Mouse (Mus musculus) MEL (cell line): ENCODE data around the gene Ocel1. TPM values are rescaled to one million over a fixed set of nuclear protein-coding genes. Genes with fewer than 3 reads are reported as not detected.

ENCODE experiments used
- DNase-seq: peaks from one replicate; pipeline ENCODE4 v3.0.0; 2011; ENCODE audit warnings: low read depth, low spot score
- H3K27ac ChIP-seq: 2 replicates; pipeline ENCODE4 v1.5.1; 2012; ENCODE audit warnings: low read depth, mild to moderate bottlenecking, control low read depth, low read length, moderate library complexity; ENCODE audit not compliant: control insufficient read depth
- H3K27me3 ChIP-seq, 2 experiments: fragments of 150-350 bp in 1 of 2; sonication (generic) in 1 of 2; 2 replicates each; pipeline ENCODE4 v1.6.1; 2012; ENCODE audit warnings: low read length in 2 of 2, mild to moderate bottlenecking in 2 of 2, improper control_type of control experiment in 1 of 2, moderate library complexity in 1 of 2; ENCODE audit not compliant: insufficient read depth in 2 of 2, control insufficient read depth in 1 of 2
- H3K36me3 ChIP-seq, 2 experiments: 2 replicates each; pipeline ENCODE4 v1.6.1; 2012 to 2014; ENCODE audit warnings: low read length in 2 of 2, improper control_type of control experiment in 1 of 2, inconsistent platforms in 1 of 2, mild to moderate bottlenecking in 1 of 2; ENCODE audit not compliant: insufficient read depth in 2 of 2, control insufficient read depth in 1 of 2
- H3K4me1 ChIP-seq, 2 experiments: fragments of 150-350 bp in 1 of 2; sonication (generic) in 1 of 2; 2 replicates each; pipeline ENCODE4 v1.6.1; 2012; ENCODE audit warnings: low read length in 2 of 2, improper control_type of control experiment in 1 of 2, mild to moderate bottlenecking in 1 of 2; ENCODE audit not compliant: insufficient read depth in 2 of 2, control insufficient read depth in 1 of 2
- H3K4me3 ChIP-seq, 2 experiments: fragments of 150-350 bp in 1 of 2; sonication (generic) in 1 of 2; 2 replicates each; pipeline ENCODE4 v1.5.1; 2012; ENCODE audit warnings: low read depth in 2 of 2, low read length in 2 of 2, mild to moderate bottlenecking in 2 of 2, moderate library complexity in 2 of 2, control low read depth in 1 of 2, improper control_type of control experiment in 1 of 2; ENCODE audit not compliant: control insufficient read depth in 1 of 2, insufficient read depth in 1 of 2
- H3K79me2 ChIP-seq: 2 replicates; pipeline ENCODE4 v1.6.1; 2012; ENCODE audit warnings: mild to moderate bottlenecking, low read length, moderate library complexity; ENCODE audit not compliant: control insufficient read depth, poor library complexity, insufficient read depth
- H3K9ac ChIP-seq: 2 replicates; pipeline ENCODE4 v1.6.1; 2012; ENCODE audit warnings: low read depth, mild to moderate bottlenecking, control low read depth, low read length, moderate library complexity; ENCODE audit not compliant: control insufficient read depth, poor library complexity, severe bottlenecking
- H3K9me3 ChIP-seq: fragments of 150-350 bp; sonication (generic); replicated peaks from 2 replicates; pipeline ENCODE4 v1.6.1; 2012; ENCODE audit warnings: mild to moderate bottlenecking, low read length, improper control_type of control experiment, moderate library complexity; ENCODE audit not compliant: insufficient read depth
- BHLHE40 ChIP-seq: IDR thresholded peaks from 2 replicates; pipeline ENCODE4 v1.6.1; 2012; ENCODE audit warnings: low read depth, mild to moderate bottlenecking, inconsistent platforms, low read length, improper control_type of control experiment, borderline replicate concordance
- CTCF ChIP-seq, 3 experiments: IDR thresholded peaks in 2 of 3; conservative IDR thresholded peaks in 1 of 3; 2 replicates each; pipeline ENCODE4 v1.5.1; 2011 to 2012; ENCODE audit warnings: low read length in 3 of 3, low read depth in 2 of 3, mild to moderate bottlenecking in 2 of 3, improper control_type of control experiment in 1 of 3, inconsistent platforms in 1 of 3, mixed read lengths in 1 of 3, moderate library complexity in 1 of 3; ENCODE audit not compliant: control insufficient read depth in 1 of 3, insufficient read depth in 1 of 3, poor library complexity in 1 of 3, severe bottlenecking in 1 of 3
- EP300 ChIP-seq, 2 experiments: IDR thresholded peaks; 2 replicates each; pipeline ENCODE4 v1.6.1; 2011; ENCODE audit warnings: improper control_type of control experiment in 2 of 2, low read length in 2 of 2, low read depth in 1 of 2, mild to moderate bottlenecking in 1 of 2
- HCFC1 ChIP-seq: IDR thresholded peaks from 2 replicates; pipeline ENCODE4 v1.6.1; 2012; ENCODE audit warnings: low read depth, mild to moderate bottlenecking, inconsistent platforms, low read length, improper control_type of control experiment, moderate library complexity
- JUND ChIP-seq: IDR thresholded peaks from 2 replicates; pipeline ENCODE4 v1.6.1; 2011; ENCODE audit warnings: low read depth, mild to moderate bottlenecking, improper control_type of control experiment, low read length
- MAFK ChIP-seq: IDR thresholded peaks from 2 replicates; pipeline ENCODE4 v1.6.1; 2011; ENCODE audit warnings: low read depth, mild to moderate bottlenecking, low read length, improper control_type of control experiment, borderline replicate concordance
- MAX ChIP-seq: IDR thresholded peaks from 2 replicates; pipeline ENCODE4 v1.6.1; 2011; ENCODE audit warnings: low read length, improper control_type of control experiment
- MAZ ChIP-seq: IDR thresholded peaks from 2 replicates; pipeline ENCODE4 v1.6.1; 2012; ENCODE audit warnings: low read depth, mild to moderate bottlenecking, inconsistent platforms, low read length, improper control_type of control experiment
- MYB ChIP-seq: IDR thresholded peaks from 2 replicates; pipeline ENCODE4 v1.6.1; 2011; ENCODE audit warnings: mild to moderate bottlenecking, low read depth, low read length, improper control_type of control experiment
- MYC ChIP-seq: IDR thresholded peaks from 2 replicates; pipeline ENCODE4 v1.6.1; 2011; ENCODE audit warnings: low read depth, mild to moderate bottlenecking, low read length, improper control_type of control experiment, moderate library complexity
- NELFE ChIP-seq: IDR thresholded peaks from 2 replicates; pipeline ENCODE4 v1.6.1; 2011; ENCODE audit warnings: low read depth, low read length, improper control_type of control experiment
- POLR2A ChIP-seq, 2 experiments: IDR thresholded peaks; 2 replicates each; pipeline ENCODE4 v1.6.1; 2011 to 2012; ENCODE audit warnings: low read length in 2 of 2, mild to moderate bottlenecking in 2 of 2, control low read depth in 1 of 2, improper control_type of control experiment in 1 of 2, low read depth in 1 of 2, moderate library complexity in 1 of 2; ENCODE audit not compliant: control insufficient read depth in 1 of 2, insufficient read depth in 1 of 2, poor library complexity in 1 of 2
- POLR2AphosphoS2 ChIP-seq: IDR thresholded peaks from 2 replicates; pipeline ENCODE4 v1.6.1; 2011; ENCODE audit warnings: low read length, improper control_type of control experiment
- RAD21 ChIP-seq: IDR thresholded peaks from 2 replicates; pipeline ENCODE4 v1.6.1; 2011; ENCODE audit warnings: mild to moderate bottlenecking, low read depth, low read length, improper control_type of control experiment
- RCOR1 ChIP-seq: IDR thresholded peaks from 2 replicates; pipeline ENCODE4 v1.6.1; 2012; ENCODE audit warnings: low read depth, mild to moderate bottlenecking, inconsistent platforms, low read length, improper control_type of control experiment
- SMC3 ChIP-seq: IDR thresholded peaks from 2 replicates; pipeline ENCODE4 v1.6.1; 2011; ENCODE audit warnings: low read depth, low read length, improper control_type of control experiment
- TAL1 ChIP-seq: IDR thresholded peaks from 2 replicates; pipeline ENCODE4 v1.6.1; 2012; ENCODE audit warnings: mild to moderate bottlenecking, inconsistent platforms, low read length, moderate library complexity, mixed read lengths
- USF1 ChIP-seq: IDR thresholded peaks from 2 replicates; pipeline ENCODE4 v1.6.1; 2014; ENCODE audit warnings: low read depth, mild to moderate bottlenecking, inconsistent platforms, low read length, improper control_type of control experiment, moderate library complexity
- USF2 ChIP-seq, 2 experiments: IDR thresholded peaks; 2 replicates each; pipeline ENCODE4 v1.6.1; 2011 to 2012; ENCODE audit warnings: improper control_type of control experiment in 2 of 2, low read length in 2 of 2, borderline replicate concordance in 1 of 2, inconsistent platforms in 1 of 2, low read depth in 1 of 2, mild to moderate bottlenecking in 1 of 2; ENCODE audit not compliant: insufficient read depth in 1 of 2
- ZC3H11A ChIP-seq: IDR thresholded peaks from 2 replicates; pipeline ENCODE4 v1.6.1; 2012; ENCODE audit warnings: low read depth, mild to moderate bottlenecking, inconsistent platforms, low read length, improper control_type of control experiment
- ZKSCAN1 ChIP-seq: IDR thresholded peaks from 2 replicates; pipeline ENCODE4 v1.6.1; 2012; ENCODE audit warnings: low read depth, mild to moderate bottlenecking, inconsistent platforms, low read length, improper control_type of control experiment, moderate library complexity
- polyA plus RNA-seq, 2 experiments: library from polyadenylated mRNA; stranded (reverse) in 1 of 2; unstranded in 1 of 2; fragments of >175 nt in 1 of 2; fragments of >200 nt in 1 of 2; gene quantifications; 2 replicates each; pipeline versions ENCODE4 v1.2.1 to v1.2.4; 2012; ENCODE audit warnings: low replicate concordance in 2 of 2, low read depth in 1 of 2; ENCODE audit not compliant: insufficient read length in 2 of 2, insufficient read depth in 1 of 2, missing spikeins in 1 of 2
- total RNA-seq: library from RNA; depleted of rRNA; stranded (reverse); fragments of 300-350 nt; gene quantifications from 2 replicates; pipeline ENCODE4 v1.2.3, GENCODE M21; 2012

Gene Ocel1
- total and polyA plus RNA-seq, 3 experiments, result 16.2 to 18.3 TPM; not detected in 1

DNA sequence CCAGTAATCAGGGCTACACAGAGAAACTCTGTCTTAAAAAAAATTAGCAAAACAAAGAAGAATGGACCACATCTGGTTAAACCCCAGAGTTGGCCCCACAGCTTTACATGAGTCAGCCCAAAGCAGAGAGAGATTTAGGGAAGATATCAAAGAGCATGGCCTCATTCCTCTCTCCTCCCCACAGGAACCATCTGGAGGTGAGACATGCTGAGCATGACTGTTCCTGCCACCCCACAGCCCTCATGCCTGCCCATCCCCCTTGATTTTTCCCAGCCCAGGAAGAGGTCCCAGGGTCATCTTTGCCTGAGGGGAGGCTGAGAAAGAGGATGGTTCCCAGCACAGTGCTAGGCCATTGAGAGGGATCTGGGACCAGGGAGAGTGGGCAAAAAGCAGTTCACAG lies 2.7 kb upstream of the Ocel1 start:
- Histone ChIP-seq H3K4me3 (no peak overlapping the region), H3K27ac (0 out of 2 replicates have a peak overlapping the region, but pooled peaks have one; percentile 43), H3K9ac (no peak overlapping the region; the same call in 1 of the 2 replicates), H3K9me3 (no peaks in the 10 kb centered on the region), H3K4me1 (peaks cover 0 to 11% of the 10 kb centered on the region in 2 experiments; a peak in 2 of 4 replicates), H3K27me3 (no peaks in the 10 kb centered on the region), H3K79me2 (peaks cover 6% of the 10 kb centered on the region; the same call in 1 of the 2 replicates), H3K36me3 (peaks cover 0 to 9% of the 10 kb centered on the region in 2 experiments; a peak in 2 of 4 replicates)
- TF ChIP-seq MAX, result no peak
- no peak for TF ChIP-seq TAL1
- no peak for TF ChIP-seq SMC3
- no peak for TF ChIP-seq NELFE
- no peak for TF ChIP-seq MYC
- no peak for TF ChIP-seq RAD21
- peak; percentile 37 for DNase-seq

GRCm38 (mm10) chr8:71369040-71369718 lies 1.9 kb upstream of the Ocel1 start:
- DNase-seq, result no peak
- no peak overlapping the region for H3K9ac ChIP-seq
- H3K27ac ChIP-seq, result no peak overlapping the region
- H3K36me3 ChIP-seq, result peaks cover 0 to 9% of the 10 kb centered on the region in 2 experiments; a peak in 2 of 4 replicates
- no peaks in the 10 kb centered on the region for H3K27me3 ChIP-seq
- H3K4me3 ChIP-seq, result no peak overlapping the region
- no peaks in the 10 kb centered on the region for H3K9me3 ChIP-seq
- TF ChIP-seq CTCF (IDR thresholded peaks at IDR 0.05 in 2 of 3, conservative IDR thresholded peaks at IDR 0.05 in 1 of 3; ENCODE audit: control insufficient read depth in 1 of 3, insufficient read depth in 1 of 3, low read depth in 2 of 3, low read length in 3 of 3, poor library complexity in 1 of 3, severe bottlenecking in 1 of 3) (no peak), ZKSCAN1 (no peak), BHLHE40 (no peak), POLR2A (IDR thresholded peaks at IDR 0.05; ENCODE audit: control insufficient read depth in 1 of 2, insufficient read depth in 1 of 2, low read depth in 1 of 2, low read length in 2 of 2, poor library complexity in 1 of 2) (no peak; a peak in 1 of 4 replicates), MAFK (no peak), USF2 (IDR thresholded peaks at IDR 0.05; ENCODE audit: borderline replicate concordance in 1 of 2, insufficient read depth in 1 of 2, low read depth in 1 of 2, low read length in 2 of 2) (no peak), MAZ (no peak), JUND (no peak), MYB (no peak), SMC3 (no peak), EP300 (IDR thresholded peaks at IDR 0.05; ENCODE audit: low read depth in 1 of 2, low read length in 2 of 2) (no peak), RCOR1 (no peak), ZC3H11A (no peak), USF1 (no peak), HCFC1 (no peak), TAL1 (no peak), POLR2AphosphoS2 (no peak)
- H3K79me2 ChIP-seq, result peaks cover 6% of the 10 kb centered on the region; the same call in 1 of the 2 replicates
- peaks cover 0 to 11% of the 10 kb centered on the region in 2 experiments; a peak in 2 of 4 replicates for H3K4me1 ChIP-seq
